Mouse (Mus musculus): ENCODE measurements around the gene Tmem44. TPM values are rescaled to one million over a fixed set of nuclear protein-coding genes. Genes with fewer than 3 reads are reported as not detected.

Gene Tmem44
- total RNA-seq, 2 experiments from 2014 or later: 66.5 to 73.7 TPM

DNA sequence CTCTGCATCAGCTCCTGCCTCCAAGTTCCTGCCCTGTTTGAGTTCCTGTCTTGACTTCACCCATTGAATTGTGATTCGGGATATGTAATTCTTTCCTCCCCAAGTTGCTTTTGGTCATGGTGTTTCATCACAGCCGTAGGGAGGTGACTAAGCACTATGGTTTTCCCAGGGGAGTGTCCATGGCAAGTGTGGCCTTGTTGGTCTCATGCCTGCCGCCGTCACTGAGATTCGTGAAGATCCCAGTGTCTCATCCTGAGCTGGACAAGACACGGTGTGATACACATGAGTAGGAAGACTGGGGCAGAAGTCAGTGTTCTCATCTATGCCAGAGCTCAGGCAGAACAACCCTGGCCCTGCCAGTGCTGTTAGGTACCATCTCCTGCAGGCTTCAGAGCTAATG, 26.2 kb downstream of the Tmem44 start:
- DNase-seq (ENCODE audit: low spot score in 2 of 2): no peak
- intact Hi-C loops (cut with DNase I): no loop called here

DNA sequence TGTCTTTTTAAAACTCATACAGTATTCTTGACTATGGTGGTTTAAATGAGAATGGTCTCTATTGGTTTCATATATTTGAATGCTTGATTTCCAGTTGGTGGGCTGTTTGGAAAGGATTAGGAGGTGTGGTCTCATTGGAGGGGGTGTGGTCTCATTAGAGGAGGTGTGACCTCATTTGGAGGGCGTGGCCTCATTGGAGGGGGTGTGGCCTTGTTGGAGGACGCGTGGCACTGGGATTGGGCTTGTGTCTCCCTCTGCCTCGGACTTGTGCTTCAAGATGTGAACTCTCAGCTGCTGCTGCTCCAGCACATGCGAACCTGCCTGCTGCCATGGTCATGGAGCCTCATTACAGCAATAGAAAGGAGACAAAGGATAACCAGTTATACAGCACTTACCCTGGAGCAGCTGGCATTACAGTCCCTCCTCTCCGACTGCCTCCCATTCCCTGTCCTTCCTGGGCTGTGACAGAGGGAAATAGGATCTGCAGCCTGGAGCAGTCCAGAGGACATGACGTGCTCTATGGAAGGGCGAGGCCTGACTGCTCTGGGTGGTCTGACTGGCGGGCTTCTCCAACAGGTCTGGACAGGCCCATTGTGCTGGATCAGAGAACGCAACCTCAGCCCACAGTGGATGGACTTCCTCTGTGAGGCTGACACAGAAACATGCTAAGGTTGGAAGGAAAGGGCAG, 28.2 kb downstream of the Tmem44 start:
- intact Hi-C loops (cut with DNase I): no loop called here
- DNase-seq (ENCODE audit: low spot score in 2 of 2): no peak

DNA sequence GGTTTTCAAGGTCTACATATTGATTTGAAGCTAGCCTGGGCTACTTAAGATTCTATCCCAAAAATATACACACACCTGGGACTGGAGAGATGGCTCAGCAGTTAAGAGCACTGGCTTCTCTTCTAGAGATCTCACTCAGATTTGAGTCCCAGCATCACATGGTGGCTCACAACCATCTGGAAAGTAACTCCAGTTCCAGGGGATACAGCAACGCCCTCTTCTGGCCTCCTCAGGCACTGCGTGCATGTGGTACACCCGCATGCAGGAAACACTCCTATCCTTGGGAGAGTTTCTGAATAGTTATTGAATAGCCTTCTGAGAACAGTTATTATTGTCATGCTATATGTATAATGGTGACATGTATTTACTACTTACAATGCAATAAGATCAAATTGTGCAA, 29.5 kb downstream of the Tmem44 start:
- intact Hi-C loops (cut with DNase I): no loop called here
- DNase-seq (ENCODE audit: low spot score in 2 of 2): no peak

DNA sequence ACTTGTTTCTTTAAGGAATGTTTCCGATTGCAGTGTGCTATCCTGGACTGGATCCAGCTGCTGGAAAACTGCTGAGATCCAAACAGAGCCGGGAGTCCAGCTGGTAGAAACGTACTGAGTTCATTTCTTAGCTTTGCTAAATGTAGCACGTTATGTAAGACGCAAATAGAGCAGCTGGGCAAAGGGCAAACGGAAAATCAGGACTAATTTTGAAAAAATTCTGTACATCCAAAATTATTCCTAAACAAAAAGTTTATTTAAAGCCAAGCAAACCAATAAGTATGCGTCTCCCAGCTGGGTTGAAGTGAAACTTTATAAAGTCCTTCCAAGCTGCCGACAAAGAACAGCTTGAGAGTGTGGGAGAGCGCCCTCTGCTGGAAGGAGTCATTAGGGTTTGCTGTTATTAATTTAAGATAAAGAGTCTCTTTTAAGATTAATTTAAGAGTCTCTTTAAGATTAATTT, 30.2 kb downstream of the Tmem44 start:
- intact Hi-C loops (cut with DNase I): no loop called here
- peak; percentile 79 for DNase-seq (ENCODE audit: low spot score in 2 of 2)

DNA sequence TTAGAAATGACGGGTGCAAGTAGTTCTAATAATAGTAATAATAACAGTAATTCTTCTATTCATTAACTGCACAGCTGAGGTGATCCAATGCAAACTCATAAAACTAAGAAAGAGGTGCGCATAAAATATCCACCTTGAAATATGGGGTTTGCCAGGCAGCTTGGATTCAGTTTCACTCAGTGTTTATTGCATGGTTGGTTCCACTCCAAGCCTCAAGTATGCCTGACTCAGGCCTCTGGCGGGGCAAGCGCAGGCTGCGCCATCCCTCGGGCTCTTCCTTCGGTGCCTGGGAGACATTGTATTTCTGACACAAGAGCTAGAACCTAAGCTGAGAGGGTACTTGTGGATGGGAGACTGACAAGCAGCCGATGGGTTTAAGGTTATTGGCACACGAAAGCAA, 32.0 kb downstream of the Tmem44 start:
- intact Hi-C loops (cut with DNase I): no loop called here

DNA sequence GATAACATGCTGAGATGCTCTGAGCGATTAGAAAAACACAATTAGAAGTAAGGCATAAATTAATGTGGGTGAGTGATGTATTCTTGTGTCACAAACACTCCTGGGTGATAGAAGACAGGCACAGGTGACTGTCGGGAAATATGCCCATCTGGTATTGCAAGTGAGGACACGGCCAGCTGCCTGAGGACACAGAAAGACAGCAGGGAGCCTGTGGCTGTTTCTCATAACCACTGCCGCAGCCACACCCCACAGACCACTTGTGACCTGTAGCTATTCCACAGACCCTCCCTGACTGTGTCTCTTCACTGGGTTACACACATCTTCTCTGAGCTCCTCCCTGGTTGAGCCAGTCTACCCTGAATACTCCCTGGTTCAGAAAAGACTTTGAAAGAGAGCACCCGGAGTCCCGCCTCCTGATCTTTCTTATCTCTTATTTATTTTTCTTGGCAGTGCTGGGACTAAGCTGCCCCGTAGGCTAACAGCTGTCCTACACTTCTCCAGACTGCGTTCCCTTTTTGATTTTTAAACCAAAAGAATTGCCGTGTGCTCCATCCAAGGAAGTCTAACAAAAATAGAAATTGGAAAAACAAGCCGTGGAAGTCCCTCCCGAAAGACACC, 32.9 kb downstream of the Tmem44 start:
- DNase-seq (ENCODE audit: low spot score in 2 of 2): no peak
- intact Hi-C loops (cut with DNase I): no loop called here

More for the DNA sequence above, 32.0 kb downstream of the Tmem44 start:
- no peak for DNase-seq (ENCODE audit: low spot score in 2 of 2)

DNA sequence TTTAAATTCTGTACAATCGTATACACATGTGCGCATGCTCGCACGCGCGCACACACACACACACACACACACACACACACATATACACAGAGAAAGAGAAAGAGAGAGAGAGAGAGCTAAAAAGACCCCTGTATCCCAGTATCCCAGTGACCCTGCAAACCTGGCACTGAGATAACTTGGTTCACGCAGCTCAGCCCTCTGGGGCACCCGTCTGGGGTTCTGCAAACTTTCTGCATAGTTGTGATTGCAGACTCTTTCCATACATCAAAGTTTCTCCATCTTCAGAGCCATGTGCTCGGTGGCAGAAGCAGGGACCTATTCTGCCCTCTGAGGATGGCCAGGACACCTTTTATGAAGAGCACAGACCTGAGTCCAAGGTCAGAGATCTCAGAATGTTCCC, 33.6 kb downstream of the Tmem44 start:
- intact Hi-C loops (cut with DNase I): no loop called here
- no peak for DNase-seq (ENCODE audit: low spot score in 2 of 2)

DNA sequence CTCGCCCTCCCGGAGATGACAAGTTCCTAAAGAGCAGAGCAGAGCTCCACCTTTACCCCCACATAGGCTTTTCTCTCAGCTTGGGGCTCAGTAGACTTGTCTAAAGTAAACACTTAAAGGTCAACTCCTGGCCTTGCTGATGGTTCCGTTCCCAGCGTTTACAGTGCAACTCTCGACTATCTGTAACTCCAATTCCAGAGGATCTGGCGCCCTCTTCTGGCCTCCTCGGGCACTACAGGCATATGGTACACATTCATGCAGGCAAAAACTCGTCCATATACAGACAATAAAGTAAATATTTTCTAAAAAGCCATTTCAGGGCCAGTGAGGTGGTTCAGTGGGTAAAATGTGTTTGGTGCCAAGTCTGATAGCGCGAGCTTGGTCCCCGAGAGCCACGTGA, 35.2 kb downstream of the Tmem44 start:
- DNase-seq (ENCODE audit: low spot score in 2 of 2): no peak
- intact Hi-C loops (cut with DNase I): no loop called here

DNA sequence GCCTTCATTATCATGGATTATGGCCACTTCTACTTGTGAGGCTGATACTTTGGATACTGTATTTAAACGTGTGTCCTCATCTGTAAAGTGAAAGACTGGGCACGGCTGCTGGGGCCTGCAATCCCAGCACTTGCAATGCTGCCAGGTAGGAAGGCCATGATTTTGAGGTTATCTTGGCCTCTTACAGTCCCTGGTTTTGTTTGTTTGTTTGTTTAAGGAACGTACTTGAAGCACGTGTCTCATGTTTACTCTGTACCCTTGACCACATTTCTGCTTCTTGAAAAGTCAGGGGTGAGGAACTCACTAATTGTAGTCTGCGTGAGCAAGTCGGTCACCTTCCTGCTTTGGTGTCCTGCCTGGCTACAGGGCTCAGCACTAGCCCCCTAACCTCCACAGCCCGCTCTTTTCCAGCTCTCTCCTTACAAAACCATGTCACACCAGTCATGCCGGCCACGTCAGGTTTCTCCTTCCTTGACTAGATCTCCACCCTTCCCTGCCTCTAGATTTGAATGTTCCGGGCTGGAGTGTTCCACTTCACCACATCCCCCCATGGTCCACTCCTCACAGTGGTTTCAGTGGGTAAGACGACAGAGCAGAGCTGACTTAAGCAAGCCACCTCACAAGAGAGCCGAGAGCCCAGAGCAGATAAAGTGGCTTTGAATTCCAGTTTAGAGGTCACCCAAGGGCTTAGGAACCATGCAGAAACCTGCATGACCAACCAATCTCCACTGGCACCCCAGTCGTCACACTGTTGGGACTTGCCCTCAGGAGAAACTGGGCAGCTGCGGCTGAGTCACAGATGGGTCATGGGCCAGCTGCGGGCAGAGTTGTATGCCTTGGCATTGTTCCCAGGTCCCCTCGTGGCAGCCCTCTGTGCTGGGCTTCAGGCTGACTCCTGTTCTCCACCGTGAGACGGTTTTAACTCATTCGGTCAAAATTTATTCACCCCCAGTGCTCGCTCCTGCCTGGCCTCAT, 37.3 kb downstream of the Tmem44 start:
- DNase-seq (ENCODE audit: low spot score in 2 of 2): peak in 1 of 2 experiments; percentile 41
- intact Hi-C loops (cut with DNase I): no loop called here

DNA sequence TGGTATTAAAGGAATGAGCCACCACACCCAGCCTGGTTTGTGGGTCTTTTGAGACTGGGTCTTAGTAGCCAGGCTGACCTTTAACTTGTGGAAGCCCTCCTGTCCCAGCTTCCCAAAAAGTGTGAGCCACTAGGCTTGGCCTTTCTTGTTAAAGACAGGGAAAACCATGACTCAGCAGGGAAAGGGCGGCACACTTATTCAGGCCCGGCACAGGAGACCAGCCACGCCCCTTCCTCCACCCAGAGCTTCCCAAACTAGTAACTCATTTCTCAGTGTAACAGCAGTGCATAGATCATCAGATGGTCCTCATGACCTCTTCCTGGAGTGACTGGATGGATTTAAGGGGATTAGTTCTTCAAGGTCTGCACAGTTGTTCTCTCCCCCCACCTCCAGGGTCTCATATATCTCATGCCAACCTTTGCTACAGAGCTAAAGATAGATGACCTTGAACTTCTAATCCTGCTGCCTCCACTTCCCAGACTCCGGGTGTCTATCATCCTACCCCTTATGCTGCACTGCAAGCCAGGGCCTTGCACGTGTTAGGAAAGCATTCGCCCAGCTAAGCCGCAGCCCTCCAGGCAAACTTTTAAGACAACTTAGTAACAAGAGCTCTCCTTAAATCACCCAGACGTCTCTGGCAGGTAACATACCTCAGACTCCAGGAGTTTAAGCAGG, 38.1 kb downstream of the Tmem44 start:
- no peak for DNase-seq (ENCODE audit: low spot score in 2 of 2)
- intact Hi-C loops (cut with DNase I): no loop called here

DNA sequence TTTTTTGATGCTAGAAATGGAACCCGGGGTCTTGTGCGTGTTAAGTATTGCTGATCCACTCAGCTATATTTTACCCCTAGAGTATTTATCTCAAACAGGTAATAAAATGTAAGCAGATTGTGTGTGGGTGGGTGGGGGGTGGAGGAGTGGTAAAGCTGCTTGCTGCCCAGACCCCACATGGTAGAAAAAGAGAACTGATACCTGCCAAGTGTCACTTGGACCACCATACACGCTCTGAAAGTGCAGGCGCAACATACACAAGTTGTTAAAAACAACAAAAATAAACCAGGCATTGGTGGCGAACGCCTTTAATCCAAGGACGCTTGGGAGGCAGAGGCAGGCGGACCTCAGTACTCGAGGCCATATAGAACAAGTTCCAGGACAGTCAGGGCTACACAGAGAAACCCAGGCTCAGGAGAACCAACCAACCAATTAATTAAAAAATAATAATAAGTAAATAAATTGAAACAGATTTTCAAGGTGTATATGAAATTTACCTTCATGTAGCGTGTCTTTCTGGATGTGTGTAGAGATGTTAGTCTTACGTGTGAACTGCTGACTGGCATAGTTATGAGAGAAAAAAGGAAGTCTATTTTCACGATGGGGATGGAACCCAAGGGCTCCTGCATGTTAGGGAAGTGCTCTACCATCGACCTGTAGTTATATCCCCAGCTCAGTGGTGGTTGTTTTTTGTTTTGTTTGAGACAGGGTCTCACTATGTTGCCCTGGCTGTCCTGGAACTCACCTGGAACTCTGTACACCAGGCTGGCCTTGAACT, 38.9 kb downstream of the Tmem44 start:
- no peak for DNase-seq (ENCODE audit: low spot score in 2 of 2)
- intact Hi-C loops (cut with DNase I): no loop called here

DNA sequence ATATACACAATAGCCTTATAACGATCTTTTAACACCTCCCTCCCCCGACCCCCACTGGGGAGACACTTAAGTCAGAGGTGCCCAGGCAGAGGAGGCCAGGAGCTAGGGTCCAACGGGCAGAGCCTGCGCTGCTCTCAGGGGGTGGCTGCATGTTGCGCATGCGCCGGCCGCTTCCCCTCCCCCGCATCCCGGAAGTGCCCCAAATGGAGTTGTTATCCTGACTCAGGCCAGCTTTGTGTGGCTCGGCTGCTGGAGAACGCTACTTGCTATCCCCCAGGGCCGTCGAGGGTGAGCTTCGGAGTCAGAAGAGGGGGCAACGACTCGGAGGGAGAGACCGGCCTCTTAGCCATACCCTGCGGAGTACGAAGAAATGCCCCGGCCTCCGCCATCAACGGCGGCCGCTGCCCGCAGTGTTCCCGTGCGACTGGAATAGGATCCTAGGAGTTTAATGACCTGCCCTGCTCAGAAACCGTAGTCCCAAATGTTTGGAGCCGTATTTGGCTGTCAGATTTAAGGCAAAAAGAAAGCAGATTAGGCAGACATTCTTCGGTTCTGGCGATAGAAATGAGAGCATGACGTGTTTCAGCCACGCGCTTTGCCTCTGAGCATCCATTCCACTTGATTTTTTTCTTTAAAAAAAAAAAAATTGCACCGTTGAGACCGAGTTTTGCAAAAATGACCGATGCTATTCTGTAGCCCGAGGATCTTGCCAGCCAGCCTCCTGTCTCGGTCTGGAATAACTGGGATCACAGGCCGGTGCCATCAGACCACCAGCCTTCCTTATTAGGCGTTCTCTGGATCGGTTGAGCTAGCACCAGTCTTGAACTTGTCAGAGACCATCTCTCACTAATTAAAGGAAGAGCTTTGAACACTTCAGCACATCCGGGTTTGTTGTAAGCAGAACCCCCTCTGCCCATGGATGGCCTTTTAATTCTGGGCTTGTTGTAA, 39.9 kb downstream of the Tmem44 start:
- DNase-seq (ENCODE audit: low spot score in 2 of 2): peak; percentile 83 to 91
- intact Hi-C loops (cut with DNase I): no loop called here

DNA sequence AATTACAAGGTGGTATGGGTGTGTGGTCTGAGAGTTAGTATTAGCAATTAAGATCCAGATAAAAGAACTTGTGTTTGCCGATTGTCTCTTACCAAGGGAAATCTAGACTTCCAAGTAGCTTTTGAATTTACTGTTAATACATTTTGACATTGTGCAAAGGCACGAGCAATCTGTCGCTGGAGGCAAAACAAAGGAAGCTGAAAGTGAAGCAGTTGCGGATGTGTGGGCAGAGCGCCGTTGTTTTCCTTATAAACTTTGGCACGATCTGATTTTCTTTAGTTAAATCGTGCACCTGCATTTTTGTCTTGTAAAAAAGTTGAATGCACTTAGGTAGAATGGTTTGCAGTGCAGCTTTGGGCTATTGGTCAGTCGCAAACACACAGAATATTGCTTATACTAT, 40.6 kb downstream of the Tmem44 start:
- DNase-seq (ENCODE audit: low spot score in 2 of 2): no peak

DNA sequence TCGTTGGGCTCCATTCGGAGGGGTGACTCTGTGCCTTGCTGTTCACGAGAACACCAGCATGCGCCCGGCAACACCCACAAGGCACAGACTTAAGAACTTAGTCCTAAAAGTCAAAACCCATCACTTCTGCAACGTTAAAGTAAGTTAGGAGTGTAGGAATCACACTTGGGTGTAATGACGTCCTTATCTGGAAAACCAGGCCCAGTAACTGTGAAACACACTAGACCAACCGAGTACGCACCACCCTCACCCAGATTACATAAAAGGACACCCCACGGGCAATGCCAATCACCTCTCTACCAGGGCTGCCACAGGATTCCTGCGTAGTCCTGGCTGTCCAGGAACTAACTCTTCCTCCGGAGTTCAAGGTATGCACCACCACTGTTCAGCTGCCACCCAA, 41.3 kb downstream of the Tmem44 start:
- no peak for DNase-seq (ENCODE audit: low spot score in 2 of 2)
- intact Hi-C loops (cut with DNase I): no loop called here

More for the DNA sequence above, 40.6 kb downstream of the Tmem44 start:
- intact Hi-C loops (cut with DNase I): no loop called here

DNA sequence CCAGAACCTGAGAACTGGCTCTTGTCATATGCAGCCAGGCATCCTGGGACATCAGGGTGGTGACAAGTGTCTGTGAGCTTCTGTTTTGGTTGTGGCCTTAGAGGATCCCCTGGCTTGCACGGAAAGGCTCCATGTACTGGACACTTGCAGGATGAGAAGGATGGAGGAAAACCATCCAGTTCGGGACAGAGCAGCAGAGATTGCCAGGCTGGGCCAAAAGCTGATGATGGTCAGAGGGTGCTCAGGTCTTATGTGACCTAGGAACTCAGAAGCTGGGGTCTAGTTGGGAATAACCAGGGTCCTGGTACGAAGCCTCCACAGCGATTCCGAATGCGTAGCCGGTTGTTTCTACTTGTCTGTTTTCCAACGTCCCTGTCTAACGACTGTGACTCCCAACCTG, 41.9 kb downstream of the Tmem44 start:
- DNase-seq (ENCODE audit: low spot score in 2 of 2): no peak
- intact Hi-C loops (cut with DNase I): no loop called here

DNA sequence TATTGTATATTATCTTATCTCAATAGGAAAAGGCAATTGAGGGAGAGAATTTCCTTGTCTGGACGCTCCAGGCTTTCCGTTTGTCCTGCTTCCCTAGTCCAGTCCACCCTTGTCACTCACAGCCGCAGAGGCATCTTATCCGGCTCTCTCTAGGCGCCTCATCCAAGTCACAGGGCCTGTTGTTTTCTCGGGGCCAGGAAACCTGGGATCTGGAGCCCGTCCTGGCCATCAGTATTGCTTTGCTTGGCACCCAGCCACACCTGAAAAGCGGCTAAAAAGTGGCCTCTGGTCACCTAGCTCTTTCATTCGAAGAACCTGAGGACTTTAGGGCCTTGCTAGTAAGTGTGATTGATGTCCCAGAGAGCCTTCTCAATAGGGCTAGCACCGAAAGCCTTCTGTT, 43.5 kb downstream of the Tmem44 start:
- intact Hi-C loops (cut with DNase I): no loop called here
- DNase-seq (ENCODE audit: low spot score in 2 of 2): no peak

DNA sequence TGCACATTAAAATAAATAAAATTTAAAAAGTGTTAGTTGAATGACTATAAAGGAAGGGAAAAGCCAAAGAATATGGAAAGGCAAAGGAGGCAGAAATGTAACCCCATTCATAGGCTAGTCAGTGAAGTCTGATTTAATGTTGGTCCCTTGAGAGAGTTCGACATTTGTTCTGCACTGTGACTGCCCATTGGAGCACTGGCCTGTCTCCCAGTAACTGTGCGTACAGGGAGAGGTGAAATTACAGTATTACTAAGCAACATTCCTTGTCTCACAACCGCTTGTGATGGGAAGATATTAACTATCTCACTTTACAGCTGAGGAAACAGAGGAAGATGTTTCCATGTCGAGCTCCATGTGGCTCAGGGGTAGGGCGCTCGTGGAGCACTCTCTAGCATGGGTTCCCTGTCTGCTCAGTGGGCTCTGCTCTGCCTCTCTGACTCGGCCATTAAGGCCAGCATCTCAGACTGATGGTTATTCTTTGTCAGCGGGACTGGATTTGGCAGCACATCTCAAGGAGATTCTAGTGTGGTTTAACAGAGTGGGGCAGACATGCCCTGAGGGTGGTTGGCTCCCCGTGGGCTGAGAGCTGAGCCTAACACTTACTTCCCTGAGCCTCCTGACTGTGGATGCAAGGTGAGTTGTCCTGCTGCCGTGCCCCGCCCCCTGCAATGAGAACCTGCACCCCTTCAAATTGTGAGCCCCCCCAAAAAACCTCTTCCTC, 45.2 kb downstream of the Tmem44 start:
- intact Hi-C loops (cut with DNase I): no loop called here
- DNase-seq (ENCODE audit: low spot score in 2 of 2): no peak
